Mouse (Mus musculus) splenic B cell, adult 2 months (primary cell): ENCODE data around the gene Zfp318.

ENCODE experiments used
- DNase-seq: peaks from one replicate; pipeline ENCODE4 v3.0.0-alpha.2; 2011; ENCODE audit warnings: low read depth, low spot score
- H3K27me3 ChIP-seq: 2 replicates; pipeline ENCODE4 v1.6.1; 2012; ENCODE audit warnings: mild to moderate bottlenecking, low read length, moderate library complexity, mixed read lengths; ENCODE audit not compliant: control insufficient read depth, poor library complexity, insufficient read depth, severe bottlenecking
- H3K36me3 ChIP-seq: 2 replicates; pipeline ENCODE4 v1.6.1; 2012; ENCODE audit warnings: mild to moderate bottlenecking, low read length, moderate library complexity, mixed read lengths; ENCODE audit not compliant: control insufficient read depth, poor library complexity, insufficient read depth, severe bottlenecking

Zfp318 gene

DNA sequence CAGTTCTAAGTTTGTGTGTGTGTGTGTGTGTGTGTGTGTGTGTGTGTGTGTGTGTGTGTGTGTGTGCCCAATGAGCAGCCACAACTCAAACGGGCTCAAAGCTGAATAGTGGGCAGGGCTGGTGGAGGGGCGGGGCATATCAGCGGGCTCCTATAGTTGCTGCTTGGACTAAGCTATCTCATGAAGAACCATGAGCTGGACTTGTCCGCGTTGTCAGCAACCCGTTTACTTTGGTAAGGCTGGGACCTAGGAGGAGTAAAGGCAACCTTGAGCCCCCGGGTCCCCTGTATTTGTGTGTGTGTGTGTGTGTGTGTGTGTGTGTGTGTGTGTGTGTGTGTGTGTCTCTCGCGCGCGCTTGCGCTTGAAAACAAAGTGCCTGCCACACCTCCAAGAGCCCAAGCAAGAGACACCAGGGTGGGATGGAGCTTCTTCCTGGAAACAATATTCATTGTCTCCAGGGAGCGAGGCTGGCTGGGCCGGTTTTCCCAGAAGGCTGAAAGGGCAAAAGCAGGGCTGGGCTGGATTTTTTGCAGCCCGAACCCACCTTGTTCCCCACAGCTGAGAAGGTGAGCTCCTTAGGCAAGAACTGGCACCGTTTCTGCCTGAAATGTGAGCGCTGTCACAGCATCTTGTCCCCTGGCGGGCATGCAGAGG is 45.4 kb downstream of the Zfp318 start, which contains the start of gene Crip3:
Crip3 (plus strand) TSS at position 166 of the 654 bp plus-strand sequence.
- no peak for DNase-seq
- H3K36me3 ChIP-seq, result no peaks in the 10 kb centered on the region

DNA sequence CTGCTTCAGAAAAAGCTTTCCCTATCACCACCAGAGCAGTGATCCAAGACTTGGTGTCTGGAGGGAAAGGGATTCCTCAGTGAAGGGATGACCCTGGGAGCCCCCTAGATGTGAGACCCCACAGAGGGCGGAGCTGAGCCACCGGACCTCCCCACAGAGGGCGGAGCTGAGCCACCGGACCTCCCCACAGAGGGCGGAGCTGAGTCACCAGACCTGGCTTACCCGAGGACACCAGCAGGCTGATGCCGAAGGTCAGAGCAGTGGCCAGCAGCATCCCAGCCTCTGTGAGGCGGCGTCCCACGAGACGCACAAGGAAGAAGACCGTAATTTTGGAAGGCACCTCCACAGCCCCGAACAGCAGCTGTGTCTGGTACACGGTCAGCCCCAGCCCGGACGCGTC is 50.1 kb downstream of the Zfp318 start:
- DNase-seq, result no peak
- Histone ChIP-seq H3K27me3 (no peaks in the 10 kb centered on the region; the same call in 1 of the 2 replicates), H3K36me3 (no peaks in the 10 kb centered on the region)

More for the DNA sequence above, 45.4 kb downstream of the Zfp318 start, which contains the start of gene Crip3:
- H3K27me3 ChIP-seq, result no peaks in the 10 kb centered on the region; the same call in 1 of the 2 replicates

DNA sequence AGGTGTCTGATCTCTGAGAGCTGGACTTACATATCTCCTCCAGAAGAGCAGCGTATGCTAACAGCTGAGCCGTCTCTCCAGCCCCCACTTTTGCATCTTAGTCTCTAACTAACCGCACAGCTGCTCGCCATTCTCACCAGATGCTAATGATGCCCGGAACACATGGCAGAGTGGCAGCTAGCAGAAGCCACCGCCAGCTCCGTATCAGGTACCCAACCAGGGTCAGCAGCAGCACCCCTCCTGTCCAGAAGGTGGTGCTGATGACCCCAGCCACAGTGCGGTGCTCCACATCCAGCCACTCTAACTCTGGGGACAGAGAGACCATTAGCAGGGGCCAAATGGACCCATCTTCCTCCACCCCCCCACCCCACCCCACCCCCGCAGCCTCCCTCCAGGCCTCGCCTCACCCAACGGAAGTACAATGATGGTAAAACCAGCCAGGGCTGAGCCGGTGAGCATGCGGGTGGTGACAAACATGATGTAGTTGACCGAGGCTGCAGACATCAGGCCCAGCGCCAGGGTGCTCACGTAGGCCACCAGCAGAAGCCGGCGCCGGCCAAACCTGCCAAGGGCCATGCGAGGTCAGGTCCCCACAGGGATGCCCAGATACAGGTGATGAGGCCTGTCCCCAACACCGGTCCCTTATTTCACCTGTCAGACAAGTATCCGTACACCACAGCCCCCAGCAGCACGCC is 53.3 kb downstream of the Zfp318 start:
- H3K36me3 ChIP-seq, result no peaks in the 10 kb centered on the region
- peak; percentile 53 for DNase-seq
- no peaks in the 10 kb centered on the region for H3K27me3 ChIP-seq

DNA sequence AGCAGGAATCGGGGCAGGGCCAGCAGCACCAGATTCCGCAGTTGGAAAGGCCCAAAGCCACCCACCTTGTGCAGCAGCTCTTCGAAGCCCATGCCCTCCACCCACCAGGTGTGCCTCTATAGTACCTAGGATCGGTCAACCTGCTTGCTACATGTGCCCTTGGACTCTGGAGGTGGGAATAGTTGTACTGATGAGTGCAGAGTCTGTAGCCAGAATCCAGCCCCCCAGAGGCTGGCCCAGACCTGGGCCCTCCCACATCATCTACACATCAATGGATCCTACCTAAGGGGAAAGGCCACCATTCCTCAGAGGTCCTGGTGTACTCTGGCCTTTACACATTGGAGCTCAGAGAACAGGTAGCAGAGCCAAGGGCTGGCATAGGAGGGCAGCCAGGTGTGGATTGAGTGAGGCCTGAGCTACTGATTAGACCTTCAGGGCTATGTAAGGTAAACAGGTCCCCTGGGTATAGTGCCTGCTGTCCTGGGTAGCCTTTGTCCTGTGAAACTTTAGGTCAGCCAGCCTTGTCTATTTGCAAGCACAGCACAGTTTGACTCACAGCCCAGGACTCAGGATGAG is 54.9 kb downstream of the Zfp318 start, which contains the start of gene Slc22a7:
Slc22a7 (minus strand) TSS at position 160 of the 576 bp plus-strand sequence.
- Histone ChIP-seq H3K36me3 (no peaks in the 10 kb centered on the region), H3K27me3 (peaks cover 3% of the 10 kb centered on the region; the same call in 1 of the 2 replicates)
- DNase-seq, result no peak

DNA sequence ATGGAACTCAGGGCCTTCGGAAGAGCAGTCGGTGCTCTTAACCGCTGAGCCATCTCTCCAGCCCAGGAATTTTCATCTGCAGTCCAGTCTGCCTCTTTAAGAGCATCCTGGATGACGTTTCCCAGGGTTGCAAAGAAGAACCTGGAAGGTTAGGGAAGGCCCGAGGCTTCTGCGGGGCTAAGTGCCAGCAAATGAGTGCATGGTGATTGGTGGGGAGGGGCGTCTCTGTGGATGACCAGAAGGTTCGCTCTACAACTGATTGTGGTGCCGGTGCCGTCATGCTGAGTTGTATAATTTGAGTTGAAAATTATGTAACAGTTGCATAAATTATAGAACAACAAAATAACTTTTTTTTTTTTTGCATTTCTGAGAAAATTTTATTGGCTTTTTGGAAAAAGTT is 55.6 kb downstream of the Zfp318 start:
- no peak for DNase-seq
- no peaks in the 10 kb centered on the region for H3K36me3 ChIP-seq
- peaks cover 3% of the 10 kb centered on the region; the same call in 1 of the 2 replicates for H3K27me3 ChIP-seq

DNA sequence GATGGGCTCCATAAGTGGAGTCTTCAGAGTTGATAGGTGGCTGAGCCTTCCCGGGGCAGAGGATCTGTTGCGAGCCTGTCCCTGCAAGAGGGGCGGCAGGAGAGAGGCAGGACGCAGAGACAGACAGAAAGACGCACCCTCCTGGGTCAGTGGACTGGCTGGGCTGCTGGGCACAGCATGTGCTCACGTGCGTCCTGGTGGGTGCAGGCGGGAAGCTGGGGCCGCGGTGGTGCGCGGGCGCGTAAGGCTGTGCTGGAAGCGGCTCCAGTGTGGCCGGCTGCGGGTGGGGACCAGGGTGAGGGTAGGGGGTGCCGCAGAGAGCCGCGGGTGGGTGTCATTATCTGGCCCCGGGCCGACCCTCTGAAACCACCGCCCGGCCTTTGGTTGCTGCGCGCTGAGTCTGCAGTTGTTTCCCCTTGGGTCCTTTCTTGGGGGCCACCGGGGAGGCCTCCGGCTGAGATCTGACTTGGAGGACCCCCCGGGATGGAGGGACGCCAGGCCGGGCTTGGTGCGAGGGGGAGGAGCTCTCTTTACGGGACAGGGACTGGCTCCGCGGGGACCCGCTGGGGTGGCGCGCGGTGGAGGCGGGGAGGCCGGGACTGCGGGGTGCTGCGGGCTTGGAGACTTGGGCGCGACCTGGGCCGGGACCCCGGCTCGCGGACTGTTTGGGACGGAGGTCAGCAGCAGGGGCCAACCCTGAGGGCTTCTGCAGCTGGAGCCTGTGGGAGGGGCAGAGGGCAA is 61.5 kb downstream of the Zfp318 start:
- no peak for DNase-seq
- Histone ChIP-seq H3K36me3 (no peaks in the 10 kb centered on the region), H3K27me3 (peaks cover 5% of the 10 kb centered on the region; the same call in 1 of the 2 replicates)

DNA sequence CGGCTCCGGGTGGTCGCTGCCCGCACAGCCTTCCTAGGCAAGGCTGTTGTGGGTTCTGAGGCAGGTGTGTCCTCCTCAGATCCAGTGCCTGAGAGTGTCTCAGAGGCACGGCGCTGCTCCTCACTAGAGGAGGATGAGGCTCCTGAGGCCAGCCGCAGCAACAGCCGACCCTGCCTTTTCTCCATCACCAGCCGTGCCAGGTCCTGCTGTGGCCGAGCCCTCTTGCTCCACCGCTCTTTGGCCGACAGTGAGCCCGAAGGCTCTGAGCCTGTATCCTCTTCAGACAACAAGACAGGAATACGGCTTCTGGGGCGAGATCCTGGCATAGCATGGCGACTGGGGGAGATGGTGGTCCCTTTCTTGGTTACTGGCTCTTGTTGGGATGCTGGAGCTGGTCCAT is 62.7 kb downstream of the Zfp318 start:
- no peak for DNase-seq
- Histone ChIP-seq H3K36me3 (no peaks in the 10 kb centered on the region), H3K27me3 (peaks cover 5% of the 10 kb centered on the region; the same call in 1 of the 2 replicates)

DNA sequence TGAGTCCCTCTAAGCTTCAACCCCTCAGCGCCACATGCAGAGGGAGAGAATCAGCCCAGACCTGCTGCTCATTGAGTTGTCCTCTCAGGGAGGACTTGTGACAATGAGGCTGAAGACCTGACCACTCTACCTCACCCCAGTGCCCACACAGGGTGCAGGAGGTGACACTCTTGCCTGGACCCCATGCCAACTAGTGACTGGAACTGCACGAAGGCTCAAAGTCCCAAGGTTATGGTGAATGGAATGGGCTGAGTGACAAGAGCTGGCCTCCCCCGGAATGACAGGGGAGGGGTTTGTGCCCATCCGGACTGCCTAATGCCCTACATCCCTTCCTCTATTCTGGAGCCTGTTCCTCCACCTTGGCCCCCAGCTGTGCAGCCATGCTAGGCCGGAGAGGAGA is 69.2 kb downstream of the Zfp318 start:
- DNase-seq, result no peak
- Histone ChIP-seq H3K27me3 (peaks cover 4% of the 10 kb centered on the region), H3K36me3 (no peaks in the 10 kb centered on the region)

DNA sequence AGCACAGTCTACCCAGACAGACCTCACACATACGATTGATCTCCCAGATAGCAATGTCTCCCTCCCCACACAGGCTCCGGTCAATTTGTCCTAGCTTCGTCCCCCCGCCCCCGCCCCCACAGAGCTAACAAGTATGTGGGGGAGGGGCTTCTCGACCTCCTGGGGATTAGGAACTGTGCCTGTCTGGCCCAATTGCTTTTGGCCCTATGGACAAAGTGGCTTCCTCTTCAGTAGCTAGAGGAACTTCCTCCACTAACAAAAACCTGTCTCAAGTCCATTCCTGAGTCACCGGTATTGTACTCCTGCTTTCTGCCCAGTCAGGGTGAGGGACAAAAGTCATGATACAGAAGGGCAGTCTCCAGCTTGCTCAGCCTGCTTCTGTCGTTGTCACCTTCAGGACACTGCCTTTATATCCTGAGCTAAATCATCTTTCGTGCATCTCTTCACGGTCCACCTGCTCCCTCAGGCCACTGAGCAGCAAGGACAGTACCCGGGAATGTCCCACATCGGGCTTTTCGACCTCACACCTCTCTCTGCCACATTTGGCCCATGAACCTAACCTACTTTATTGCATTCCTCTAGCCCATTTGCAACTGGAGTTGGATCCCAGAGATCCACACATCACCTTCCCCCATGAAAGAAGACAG is 69.9 kb downstream of the Zfp318 start:
- Histone ChIP-seq H3K36me3 (no peaks in the 10 kb centered on the region), H3K27me3 (peaks cover 4% of the 10 kb centered on the region)
- DNase-seq, result no peak

DNA sequence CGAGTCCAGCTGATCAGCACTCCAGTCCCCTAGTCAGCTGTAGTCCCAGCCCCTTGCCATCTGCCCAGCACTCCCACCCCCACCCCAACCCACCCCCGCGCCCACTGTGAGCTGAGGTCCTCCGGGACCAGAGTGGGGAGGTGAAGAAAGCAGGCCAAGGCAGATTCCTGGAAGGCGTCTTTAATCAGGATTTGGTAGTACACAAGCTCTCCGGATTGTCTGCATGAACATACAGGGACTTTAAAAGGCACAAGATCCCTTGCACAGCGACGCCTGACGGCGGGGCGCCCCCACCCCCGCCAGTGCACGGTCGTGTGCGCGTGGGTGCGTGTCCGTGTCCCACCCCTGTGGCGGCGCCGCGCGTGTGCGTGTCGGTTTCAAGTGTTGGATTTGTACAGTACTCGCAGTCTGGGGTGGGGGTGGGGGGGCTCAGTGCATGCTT is 70.5 kb downstream of the Zfp318 start:
- H3K36me3 ChIP-seq, result no peaks in the 10 kb centered on the region
- peaks cover 4% of the 10 kb centered on the region for H3K27me3 ChIP-seq
- peak; percentile 18 for DNase-seq

DNA sequence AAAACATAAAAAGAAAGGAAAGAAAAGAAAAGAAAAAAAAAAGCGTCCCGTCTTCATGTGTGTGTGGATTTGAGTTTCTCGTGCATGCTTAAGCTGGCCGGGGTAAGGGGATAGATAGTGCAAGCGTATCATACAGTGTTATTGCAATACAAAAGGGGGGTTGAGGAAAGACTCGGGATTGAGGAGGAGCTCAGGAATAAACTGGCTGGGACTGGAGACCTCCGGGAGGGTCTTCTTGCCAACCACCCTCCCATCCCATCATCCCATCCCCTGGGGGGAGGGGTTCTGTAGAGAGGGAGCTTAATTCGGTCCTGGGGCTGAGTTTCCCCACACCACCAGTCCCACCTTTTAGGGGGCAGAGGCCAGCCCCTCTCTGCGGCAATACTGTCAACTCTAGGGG is 71.0 kb downstream of the Zfp318 start:
- no peaks in the 10 kb centered on the region for H3K36me3 ChIP-seq
- peaks cover 4% of the 10 kb centered on the region for H3K27me3 ChIP-seq
- no peak for DNase-seq

DNA sequence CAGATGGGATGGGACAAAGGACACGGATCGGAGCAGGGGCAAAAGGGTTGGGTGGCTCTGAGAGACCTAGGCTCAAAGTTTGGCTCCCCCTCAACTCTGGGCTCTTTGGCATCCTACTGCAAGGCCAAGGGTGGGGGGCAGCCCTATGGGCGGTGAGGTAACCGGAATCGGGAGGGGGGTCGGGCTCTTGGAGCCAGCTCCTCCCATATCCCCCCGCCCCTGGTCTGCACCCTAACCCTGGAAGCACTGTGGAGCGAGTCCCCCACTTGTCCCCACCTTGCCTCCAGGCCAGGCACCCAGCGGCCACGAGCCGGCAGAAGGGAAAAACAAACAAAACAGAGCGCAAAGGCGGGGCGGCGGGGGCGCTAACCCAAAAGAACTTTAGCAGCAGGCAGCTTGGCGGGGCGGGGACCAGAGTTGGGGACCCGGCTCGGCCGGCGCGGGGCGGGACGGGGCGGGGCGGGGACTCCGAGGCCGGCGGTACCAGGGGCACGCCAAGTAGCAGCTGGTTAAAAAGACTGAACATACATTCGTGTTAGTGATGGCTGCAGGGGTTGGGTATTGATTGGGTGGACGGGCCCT is 71.7 kb downstream of the Zfp318 start:
- Histone ChIP-seq H3K36me3 (no peaks in the 10 kb centered on the region), H3K27me3 (peaks cover 4% of the 10 kb centered on the region)
- no peak for DNase-seq

DNA sequence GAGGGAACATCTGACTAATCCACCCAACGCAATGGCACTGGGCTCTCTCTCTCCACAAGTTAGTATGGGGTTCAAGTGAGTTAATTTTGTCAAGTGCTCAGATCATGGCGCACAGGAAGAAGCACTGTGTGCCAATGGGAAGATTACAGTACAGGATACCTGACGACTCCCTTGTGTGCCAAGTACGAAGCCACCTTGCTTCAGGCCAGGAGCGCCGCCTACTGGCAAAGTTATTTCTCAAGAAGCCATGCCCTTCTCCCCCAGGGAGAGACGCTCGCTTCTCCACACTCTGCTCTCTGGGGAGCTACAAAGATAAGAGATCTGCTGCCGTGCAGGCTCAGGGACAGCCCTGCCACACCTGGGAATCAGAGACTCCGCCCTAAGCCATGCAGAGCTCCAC is 74.3 kb downstream of the Zfp318 start:
- Histone ChIP-seq H3K27me3 (peaks cover 4% of the 10 kb centered on the region), H3K36me3 (no peaks in the 10 kb centered on the region)
- DNase-seq, result peak; percentile 77

DNA sequence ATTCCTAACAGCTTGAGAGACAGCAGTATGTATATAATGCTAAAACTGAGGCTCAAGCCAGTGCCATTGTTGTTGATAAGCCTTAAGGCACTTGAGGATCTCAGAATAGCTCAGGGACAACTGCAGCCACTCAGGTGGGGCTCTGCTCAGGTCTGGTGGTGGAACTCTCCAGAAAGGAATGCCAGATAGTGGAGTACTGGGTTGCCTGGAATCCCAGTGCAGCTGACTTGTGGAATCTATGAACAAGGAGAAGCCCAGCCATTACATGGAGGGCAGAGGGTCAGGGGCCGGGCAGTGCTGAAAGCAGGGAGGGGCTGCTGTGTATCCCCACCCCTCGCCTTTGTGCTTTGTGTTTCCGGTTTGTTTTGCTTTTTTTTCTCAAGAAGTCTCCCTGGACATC is 74.9 kb downstream of the Zfp318 start:
- Histone ChIP-seq H3K36me3 (no peaks in the 10 kb centered on the region), H3K27me3 (peaks cover 4% of the 10 kb centered on the region)
- DNase-seq, result no peak
